Mouse (Mus musculus) thymus, postnatal 4 days (tissue): Measurements from ENCODE around the gene Mertk.
"Not testable (repeated sequence)": the region's sequence is repeated elsewhere in the genome, so short reads cannot be mapped to it uniquely, and the experiment has no call there.

Source experiments
- DNase-seq: peaks from one replicate; pipeline ENCODE4 v3.0.0; 2021

Mertk gene

GRCm38 (mm10) chr2:128698693-128699181 is at the start of gene Mertk:
Mertk (plus strand) TSS chr2:128698956.
- peak; percentile 26 for DNase-seq

- DNase-seq, result no peak
Observed at GRCm38 (mm10) chr2:128680661-128681060, 18.1 kb upstream of the Mertk start.

- DNase-seq, result peak; percentile 91
Observed at GRCm38 (mm10) chr2:128686921-128687557, 11.7 kb upstream of the Mertk start, which contains the start of gene Anapc1. Anapc1 (minus strand) TSS chr2:128687391.

GRCm38 (mm10) chr2:128687558-128688120 is 11.1 kb upstream of the Mertk start:
- DNase-seq, result no peak

- DNase-seq, result no peak
Observed at GRCm38 (mm10) chr2:128692336-128692735, 6.4 kb upstream of the Mertk start.

- DNase-seq, result no peak
Observed at GRCm38 (mm10) chr2:128692771-128693170, 6.0 kb upstream of the Mertk start.

- DNase-seq, result no peak
Observed at GRCm38 (mm10) chr2:128693236-128693635, 5.5 kb upstream of the Mertk start.

- DNase-seq, result not testable (repeated sequence)
Observed at GRCm38 (mm10) chr2:128693828-128694227, 4.9 kb upstream of the Mertk start.

- DNase-seq, result no peak
Observed at GRCm38 (mm10) chr2:128694548-128694947, 4.2 kb upstream of the Mertk start.

- no peak for DNase-seq
Observed at GRCm38 (mm10) chr2:128696426-128696825, 2.3 kb upstream of the Mertk start.

- DNase-seq, result no peak
Observed at GRCm38 (mm10) chr2:128697047-128697446, 1.7 kb upstream of the Mertk start.

- no peak for DNase-seq
Observed at GRCm38 (mm10) chr2:128697566-128697965, 1.2 kb upstream of the Mertk start.

- peak; percentile 69 for DNase-seq
Observed at GRCm38 (mm10) chr2:128698140-128698692, 540 bp upstream of the Mertk start.

- peak; percentile 12 for DNase-seq
Observed at GRCm38 (mm10) chr2:128699201-128699885, 587 bp downstream of the Mertk start.

- no peak for DNase-seq
Observed at GRCm38 (mm10) chr2:128704474-128704873, 5.7 kb downstream of the Mertk start.

GRCm38 (mm10) chr2:128709264-128709663 is 10.5 kb downstream of the Mertk start:
- DNase-seq, result no peak

GRCm38 (mm10) chr2:128710609-128711008 is 11.9 kb downstream of the Mertk start:
- no peak for DNase-seq

GRCm38 (mm10) chr2:128712940-128713339 is 14.2 kb downstream of the Mertk start:
- DNase-seq, result no peak

GRCm38 (mm10) chr2:128713548-128714003 is 14.8 kb downstream of the Mertk start:
- DNase-seq, result no peak

- DNase-seq, result no peak
Observed at GRCm38 (mm10) chr2:128714724-128715241, 16.0 kb downstream of the Mertk start.

GRCm38 (mm10) chr2:128715979-128716378 is 17.2 kb downstream of the Mertk start:
- no peak for DNase-seq

- no peak for DNase-seq
Observed at GRCm38 (mm10) chr2:128719380-128719779, 20.6 kb downstream of the Mertk start.

GRCm38 (mm10) chr2:128722106-128722710 is 23.5 kb downstream of the Mertk start:
- DNase-seq, result no peak
